Mouse (Mus musculus) heart, adult 2 months (tissue): ENCODE measurements around the gene Plekhf1.

ENCODE experiments used
- CTCF ChIP-seq: fragments of 200-600 bp; IDR thresholded peaks from 2 replicates; pipeline ENCODE4 v1.8.1; 2022; ENCODE audit warnings: antibody characterized with exemption, mild to moderate bottlenecking, moderate library complexity
- POLR2A ChIP-seq: fragments of 200-500 bp; IDR thresholded peaks from 2 replicates; pipeline ENCODE4 v1.6.1; 2011; ENCODE audit warnings: mild to moderate bottlenecking, low read depth, low read length, control low read depth; ENCODE audit not compliant: insufficient read depth

DNA sequence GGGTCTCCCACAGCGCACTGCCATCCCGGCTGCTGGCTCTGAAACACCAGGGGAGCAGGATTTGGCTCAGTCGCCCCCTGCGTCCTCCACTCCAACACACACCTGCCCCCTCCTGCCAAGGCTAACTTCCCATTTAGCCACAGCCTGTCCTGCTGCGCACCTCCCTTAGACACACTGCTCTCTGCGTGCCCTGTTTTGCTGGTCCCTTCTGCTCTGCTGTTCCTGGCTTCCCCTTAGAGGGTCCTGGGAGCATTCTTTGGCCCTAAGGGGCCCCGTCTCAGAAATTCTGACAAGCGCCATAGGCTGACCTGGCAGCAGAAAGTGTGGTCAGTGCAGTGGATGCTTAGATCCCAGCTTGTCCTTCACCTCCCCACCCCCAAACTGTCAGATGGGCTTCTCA lies 36.7 kb downstream of the Plekhf1 start:
- no peak for TF ChIP-seq CTCF
- no peak for TF ChIP-seq POLR2A
